Mouse (Mus musculus) kidney, postnatal 14 days (tissue): ENCODE data around the gene Nipa1.
A peak's percentile ranks its signal among the peaks of the same experiment; 100 is the strongest.

ENCODE experiments used
- DNase-seq: peaks from one replicate; pipeline ENCODE4 v3.0.0; 2022; ENCODE audit warnings: mixed read lengths

Nipa1 gene

GRCm38 (mm10) chr7:55998997-55999396 is 20.8 kb downstream of the Nipa1 start:
- no peak for DNase-seq

- DNase-seq = no peak
These were observed 24.7 kb downstream of the Nipa1 start for GRCm38 (mm10) chr7:55995013-55995412.

GRCm38 (mm10) chr7:55991858-55992257 is 27.9 kb downstream of the Nipa1 start:
- DNase-seq = no peak

GRCm38 (mm10) chr7:55991129-55991528 is 28.6 kb downstream of the Nipa1 start:
- DNase-seq = peak; percentile 5

- DNase-seq = peak; percentile 80
These were observed 33.1 kb downstream of the Nipa1 start for GRCm38 (mm10) chr7:55986526-55987214.

- no peak for DNase-seq
These were observed 35.0 kb downstream of the Nipa1 start for GRCm38 (mm10) chr7:55984754-55985153.

- no peak for DNase-seq
These were observed 36.6 kb downstream of the Nipa1 start for GRCm38 (mm10) chr7:55983107-55983506.

- no peak for DNase-seq
These were observed 37.6 kb downstream of the Nipa1 start for GRCm38 (mm10) chr7:55982010-55982700.

- DNase-seq = no peak
These were observed 38.2 kb downstream of the Nipa1 start for GRCm38 (mm10) chr7:55981511-55981910.

- DNase-seq = no peak
These were observed 45.3 kb downstream of the Nipa1 start for GRCm38 (mm10) chr7:55974429-55974828.

- no peak for DNase-seq
These were observed 50.3 kb downstream of the Nipa1 start for GRCm38 (mm10) chr7:55969415-55969814.

GRCm38 (mm10) chr7:55968258-55968901 is 51.4 kb downstream of the Nipa1 start:
- DNase-seq = no peak

GRCm38 (mm10) chr7:55966866-55967460 is 52.8 kb downstream of the Nipa1 start:
- no peak for DNase-seq

- DNase-seq = peak; percentile 96
These were observed 57.5 kb downstream of the Nipa1 start, which contains the start of gene Nipa2 for GRCm38 (mm10) chr7:55962004-55962908. Nipa2 (minus strand) TSS chr7:55962476.

- DNase-seq = no peak
These were observed 59.2 kb downstream of the Nipa1 start for GRCm38 (mm10) chr7:55960506-55960905.

GRCm38 (mm10) chr7:55959801-55960200 is 60.0 kb downstream of the Nipa1 start:
- DNase-seq = no peak

- no peak for DNase-seq
These were observed 61.8 kb downstream of the Nipa1 start for GRCm38 (mm10) chr7:55957916-55958315.

GRCm38 (mm10) chr7:55957178-55957577 is 62.6 kb downstream of the Nipa1 start:
- no peak for DNase-seq

GRCm38 (mm10) chr7:55956054-55956453 is 63.7 kb downstream of the Nipa1 start:
- no peak for DNase-seq

- no peak for DNase-seq
These were observed 81.4 kb downstream of the Nipa1 start for GRCm38 (mm10) chr7:55938341-55938740.

GRCm38 (mm10) chr7:55935025-55935424 is 84.7 kb downstream of the Nipa1 start:
- no peak for DNase-seq

- DNase-seq = peak; percentile 14
These were observed 91.1 kb downstream of the Nipa1 start for GRCm38 (mm10) chr7:55928649-55929048.
